Mouse (Mus musculus): Measurements from ENCODE around the gene Kif5c.

- no peak for TF ChIP-seq CTCF (IDR thresholded peaks at IDR 0.05; ENCODE audit: low read depth, low read length)
- no peak for TF ChIP-seq POLR2A (IDR thresholded peaks at IDR 0.05; ENCODE audit: insufficient read depth, low read length)
- TF ChIP-seq EP300 (IDR thresholded peaks at IDR 0.05; ENCODE audit: insufficient read depth, low read depth, low read length) = no peak
Observed at GRCm38 (mm10) chr2:49695461-49695860, 76.4 kb downstream of the Kif5c start.

Data from ES-Bruce4 (cell line).